ENCODE assay signal across 18 mouse cellular contexts in genomic region chr19:55702716-55703115, GRCm38 (mm10). TPM values are rescaled to one million over a fixed set of nuclear protein-coding genes. Genes with fewer than 3 reads are reported as not detected.
DNase-seq lines count a peak whose midpoint lies in the region; ATAC-seq and TF ChIP-seq lines count a peak whose summit lies in the region.
"Had no signal": no experiment of that assay in that cellular context is flagged by ENCODE, and none has a peak within 500 bp of the region (broad histone marks: within the 10 kb centered on the region; RNA-seq: fewer than 3 reads in every experiment).

No protein-coding gene starts in this region.

- H3K9me3 ChIP-seq in kidney, embryonic 14.5 days (ENCODE audit: control insufficient read depth, low read length), result no peaks in the 10 kb centered on the region
- H3K9me3 ChIP-seq in kidney, embryonic 15.5 days (replicated peaks), result no peaks in the 10 kb centered on the region
- H3K9me3 ChIP-seq: embryonic facial prominence, embryonic 13.5 days; heart, embryonic 13.5 days had no signal

- DNase-seq in kidney, adult 11 months, result peak; percentile 53
- DNase-seq in kidney, adult 9 months, result peak; percentile 71
- peak; percentile 32 for DNase-seq in kidney, postnatal 14 days
- no peak for DNase-seq in cerebellum, adult 2 months
- DNase-seq: adrenal gland, postnatal 10 days; cerebellum, adult 11 months; cerebellum, adult 9-10 months; cerebellum, postnatal 36 days; gastrocnemius, adult 2 months; gastrocnemius, postnatal 36 days; heart, adult 11 months; heart, postnatal 36 days had no signal

- H3K27me3 ChIP-seq in kidney, embryonic 14.5 days (ENCODE audit: control insufficient read depth, insufficient read depth, low read length), result no peaks in the 10 kb centered on the region
- no peaks in the 10 kb centered on the region for H3K27me3 ChIP-seq in kidney, embryonic 15.5 days
- no peaks in the 10 kb centered on the region for H3K27me3 ChIP-seq in small intestine, adult 2 months (ENCODE audit: control insufficient read depth, insufficient read depth, low read length)
- H3K27me3 ChIP-seq in cerebellum, adult 2 months (ENCODE audit: control insufficient read depth, insufficient read depth, low read length), result no peaks in the 10 kb centered on the region

- peaks cover 15% of the 10 kb centered on the region for H3K4me1 ChIP-seq in kidney, embryonic 14.5 days (ENCODE audit: control insufficient read depth, insufficient read depth, low read length)
- peaks cover 38% of the 10 kb centered on the region for H3K4me1 ChIP-seq in kidney, embryonic 15.5 days
- H3K4me1 ChIP-seq in small intestine, adult 2 months (ENCODE audit: control insufficient read depth, insufficient read depth, insufficient read length, low read length), result peaks cover 49% of the 10 kb centered on the region
- H3K4me1 ChIP-seq in cerebellum, adult 2 months (ENCODE audit: control insufficient read depth, insufficient read depth, low read length), result no peaks in the 10 kb centered on the region

- no peak overlapping the region for H3K9ac ChIP-seq in kidney, embryonic 14.5 days (ENCODE audit: low read depth, low read length)
- no peak overlapping the region for H3K9ac ChIP-seq in kidney, embryonic 15.5 days
- H3K9ac ChIP-seq: embryonic facial prominence, embryonic 13.5 days; heart, embryonic 13.5 days had no signal

- no peak for TF ChIP-seq CTCF in small intestine, adult 2 months (IDR thresholded peaks at IDR 0.05; ENCODE audit: extremely low read depth, insufficient read length, insufficient replicate concordance, low read depth, low read length)
- TF ChIP-seq CTCF in cerebellum, adult 2 months (IDR thresholded peaks at IDR 0.05; ENCODE audit: borderline replicate concordance, insufficient read depth, low read depth, low read length), result no peak

- TF ChIP-seq POLR2A in small intestine, adult 2 months (IDR thresholded peaks at IDR 0.05; ENCODE audit: low read depth, low read length), result no peak
- no peak for TF ChIP-seq POLR2A in cerebellum, adult 2 months (IDR thresholded peaks at IDR 0.05; ENCODE audit: borderline replicate concordance, insufficient read depth, low read length)

- H3K36me3 ChIP-seq in kidney, embryonic 14.5 days (ENCODE audit: control insufficient read depth, insufficient read depth, low read length), result no peaks in the 10 kb centered on the region
- H3K36me3 ChIP-seq in kidney, embryonic 15.5 days, result no peaks in the 10 kb centered on the region
- no peaks in the 10 kb centered on the region for H3K36me3 ChIP-seq in small intestine, adult 2 months (ENCODE audit: control insufficient read depth, insufficient read depth, low read length)
- H3K36me3 ChIP-seq: embryonic facial prominence, embryonic 13.5 days; heart, embryonic 13.5 days had no signal

- no peak overlapping the region for H3K27ac ChIP-seq in kidney, embryonic 14.5 days (ENCODE audit: low read depth, low read length)
- H3K27ac ChIP-seq in kidney, embryonic 15.5 days, result no peak overlapping the region
- peak overlapping the region; percentile 99 for H3K27ac ChIP-seq in small intestine, adult 2 months (ENCODE audit: insufficient read depth, low read depth, low read length)
- H3K27ac ChIP-seq in cerebellum, adult 2 months (ENCODE audit: insufficient read depth, low read length), result no peak overlapping the region
- H3K27ac ChIP-seq: embryonic facial prominence, embryonic 13.5 days; gastrocnemius, adult 2 months; heart, embryonic 13.5 days had no signal

- 89% methylated on average over 8 of the region's 8 CpGs for WGBS in kidney, embryonic 14.5 days
- 88% methylated on average over 8 of the region's 8 CpGs for WGBS in kidney, embryonic 15.5 days
- WGBS in small intestine, adult 2 months, result 55% methylated on average over 8 of the region's 8 CpGs
- WGBS in cerebellum, adult 2 months, result 86% methylated on average over 8 of the region's 8 CpGs

- no peak overlapping the region for H3K4me2 ChIP-seq in kidney, embryonic 14.5 days (replicated peaks; ENCODE audit: low read depth, low read length)
- H3K4me2 ChIP-seq in kidney, embryonic 15.5 days, result no peak overlapping the region
- H3K4me2 ChIP-seq: embryonic facial prominence, embryonic 13.5 days; heart, embryonic 13.5 days had no signal

- ATAC-seq in kidney, embryonic 14.5 days (ENCODE audit: low FRiP score, low TSS enrichment), result no peak
- ATAC-seq in kidney, embryonic 15.5 days (replicated peaks; ENCODE audit: low FRiP score), result no peak
- ATAC-seq: forebrain, embryonic 14.5 days had no signal

- no peak overlapping the region for H3K4me3 ChIP-seq in kidney, embryonic 14.5 days (ENCODE audit: low read length)
- H3K4me3 ChIP-seq in kidney, embryonic 15.5 days (replicated peaks), result no peak overlapping the region
- H3K4me3 ChIP-seq in small intestine, adult 2 months (ENCODE audit: low read depth, low read length), result no peak overlapping the region
- H3K4me3 ChIP-seq in cerebellum, adult 2 months (replicated peaks; ENCODE audit: insufficient read depth, low read depth, low read length), result no peak overlapping the region
- H3K4me3 ChIP-seq: embryonic facial prominence, embryonic 13.5 days; gastrocnemius, adult 2 months; heart, embryonic 13.5 days had no signal

RNA-seq across cellular contexts. Expression of gene Tcf7l2, which starts 38.9 kb away (rescaled TPM):
- polyA plus RNA-seq in kidney, embryonic 14.5 days (2014; fragmentation: Nextera tagmentation; extraction: Ambion mirVana), result 65.8 and 80.8 TPM in 2 replicates
- 61.3 and 61.7 TPM in 2 replicates for polyA plus RNA-seq in kidney, embryonic 15.5 days (2015; fragmentation: Nextera tagmentation; extraction: Ambion mirVana)
- 19.4 and 45.3 TPM in 2 replicates for polyA plus RNA-seq in small intestine, adult 2 months (2012; rRNA removed)
- polyA plus RNA-seq in cerebellum, adult 2 months (2012; rRNA removed), result 17.5 and 23.3 TPM in 2 replicates

Comparison
In these comparisons a context has a peak if more than half of its experiments do, and no peak if none do; other contexts are left out.
1. DNase-seq: peak in kidney, adult 11 months (single experiment), kidney, adult 9 months (single experiment) and kidney, postnatal 14 days (single experiment); none in cerebellum, adult 2 months (0 of 2).